Mouse (Mus musculus): Measurements from ENCODE around the gene Elf2. TPM values are rescaled to one million over a fixed set of nuclear protein-coding genes. Genes with fewer than 3 reads are reported as not detected.
"Not testable (repeated sequence)": the region's sequence is repeated elsewhere in the genome, so short reads cannot be mapped to it uniquely, and the experiment has no call there.

Gene Elf2
- total RNA-seq, 2 experiments from 2014 or later, result 20.9 to 65.4 TPM

DNA sequence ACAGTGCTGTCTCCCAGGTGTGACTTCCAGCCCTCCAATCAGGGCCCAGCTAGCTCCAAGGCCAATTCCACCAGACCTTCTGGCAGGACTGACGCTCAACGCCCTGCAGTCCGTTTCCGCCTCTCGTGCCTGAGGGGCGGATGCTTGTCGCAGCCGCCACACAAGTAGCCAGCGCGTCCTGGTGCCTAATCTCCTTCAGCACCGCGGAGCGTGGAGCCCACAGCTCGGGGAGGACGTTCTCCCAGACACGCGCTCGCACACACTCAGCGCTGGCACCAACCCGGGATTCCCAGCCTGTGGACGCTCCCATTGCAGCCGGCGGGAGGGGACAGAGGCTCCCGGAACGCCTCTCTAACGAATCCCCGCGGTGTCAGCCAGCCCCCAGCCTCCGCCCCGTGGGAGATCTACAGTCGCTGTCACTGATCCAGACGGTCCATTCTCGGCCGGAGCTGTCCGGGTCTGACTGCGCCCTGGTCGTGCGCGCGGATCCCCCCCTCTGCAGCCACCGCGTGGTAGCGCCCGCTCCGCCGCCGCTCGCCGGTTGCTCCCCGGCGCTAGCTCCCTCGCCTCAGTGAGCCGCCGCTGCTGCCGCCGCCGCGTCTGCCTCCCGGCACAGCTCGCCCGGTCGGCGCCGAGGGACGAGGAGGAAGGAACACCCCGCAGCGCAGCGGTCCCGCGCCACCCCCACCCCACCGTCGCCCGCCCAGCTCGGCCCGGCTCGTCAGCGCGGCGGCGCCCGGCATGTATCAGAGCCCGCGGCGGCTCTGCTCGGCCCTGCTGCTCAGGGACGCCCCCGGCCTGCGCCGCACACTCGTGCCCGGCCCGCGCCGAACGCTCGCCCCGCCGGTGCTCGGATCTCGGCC lies 115.9 kb downstream of the Elf2 start, which contains the start of gene Noct:
TSS of gene Noct (plus strand) at position 85 of the 863 bp plus-strand sequence.
- ATAC-seq (replicated peaks; ENCODE audit: low FRiP score, poor library complexity, severe bottlenecking), result peak; percentile 91

DNA sequence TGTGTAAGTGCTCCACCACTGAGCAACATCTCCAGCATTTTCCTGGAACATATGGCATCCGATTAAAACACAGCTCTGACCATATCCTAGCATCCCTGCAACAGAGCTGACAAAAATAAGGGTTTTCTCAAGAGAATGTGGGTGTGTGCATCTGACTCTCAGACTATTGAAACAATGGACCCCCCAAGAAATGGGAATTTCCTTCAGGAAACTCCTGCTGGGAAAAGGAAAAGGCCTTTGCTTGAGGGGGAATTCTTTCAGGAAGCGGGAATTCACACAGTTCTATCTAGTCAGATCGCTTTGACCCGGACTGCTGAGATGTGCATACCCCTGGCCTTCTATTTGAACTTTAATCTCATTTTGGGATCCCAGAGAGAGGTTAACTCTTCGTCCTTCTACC lies 116.9 kb downstream of the Elf2 start:
- no peak for ATAC-seq (replicated peaks; ENCODE audit: low FRiP score, poor library complexity, severe bottlenecking)

DNA sequence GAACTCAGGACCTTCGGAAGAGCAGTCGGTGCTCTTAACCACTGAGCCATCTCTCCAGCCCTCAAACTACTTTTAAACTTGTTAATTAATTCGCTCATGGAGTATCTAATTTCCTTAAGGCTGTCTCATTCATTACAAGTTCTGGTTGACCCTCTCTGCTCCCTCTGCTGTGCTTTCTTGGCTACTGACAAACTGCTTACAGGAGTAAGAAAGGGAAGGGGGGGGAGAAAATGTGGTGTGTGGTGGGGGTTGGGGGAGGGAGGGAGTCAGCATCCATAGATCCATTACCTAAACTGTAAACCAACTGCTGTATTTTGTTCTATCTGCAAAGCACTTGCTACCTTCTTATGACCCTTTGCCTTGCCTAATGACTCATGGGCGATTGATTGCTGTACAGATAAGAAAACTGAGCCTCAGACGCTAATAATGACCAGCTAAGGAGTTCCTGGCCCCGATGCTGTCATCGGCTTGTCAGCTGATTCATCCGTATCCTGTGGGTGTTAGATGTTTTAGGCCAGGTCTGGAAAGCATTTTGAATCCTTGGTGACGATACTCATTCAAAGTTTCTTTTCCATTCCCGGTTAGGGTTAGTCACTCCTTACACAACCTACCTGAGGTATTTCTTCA lies 117.5 kb downstream of the Elf2 start:
- no peak for ATAC-seq (replicated peaks; ENCODE audit: low FRiP score, poor library complexity, severe bottlenecking)

DNA sequence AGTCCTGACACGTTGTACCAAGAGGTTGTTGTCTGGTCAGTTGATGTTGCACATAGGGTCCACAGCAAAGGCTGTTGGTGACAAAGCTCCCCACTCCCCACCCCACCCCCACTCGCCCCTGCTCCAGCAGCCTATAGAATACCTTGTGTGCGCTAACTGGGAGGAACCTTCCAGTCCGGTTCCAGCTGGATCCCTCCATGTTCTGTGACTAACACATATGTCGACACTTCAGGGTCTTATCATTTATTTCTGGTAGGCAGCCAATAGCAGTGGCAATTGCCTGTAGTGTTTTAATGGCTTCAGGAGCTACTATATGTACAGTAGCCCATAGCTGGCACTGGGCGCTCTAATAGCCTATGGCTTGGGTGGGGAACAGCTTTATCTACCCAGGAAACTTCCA lies 118.2 kb downstream of the Elf2 start:
- no peak for ATAC-seq (replicated peaks; ENCODE audit: low FRiP score, poor library complexity, severe bottlenecking)

DNA sequence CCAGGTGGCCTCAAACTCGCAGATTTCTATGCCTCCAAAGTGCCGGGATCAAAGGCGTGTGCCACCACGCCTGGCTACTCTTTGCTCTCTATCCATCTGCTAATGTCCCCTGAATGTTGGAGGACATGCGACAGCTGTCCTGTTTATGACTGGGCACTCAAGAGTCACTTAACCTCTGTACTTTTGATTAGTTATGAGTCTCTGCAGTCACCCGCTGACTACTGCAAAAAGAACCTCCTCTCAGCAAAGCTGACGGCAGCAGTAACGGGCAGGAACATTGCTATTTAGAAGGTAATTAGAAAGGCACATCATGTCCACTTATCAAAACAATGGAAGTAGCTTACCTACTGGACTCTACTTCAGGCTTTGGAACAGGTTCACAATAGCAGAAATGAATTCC lies 118.6 kb downstream of the Elf2 start:
- ATAC-seq (replicated peaks; ENCODE audit: low FRiP score, poor library complexity, severe bottlenecking), result no peak

DNA sequence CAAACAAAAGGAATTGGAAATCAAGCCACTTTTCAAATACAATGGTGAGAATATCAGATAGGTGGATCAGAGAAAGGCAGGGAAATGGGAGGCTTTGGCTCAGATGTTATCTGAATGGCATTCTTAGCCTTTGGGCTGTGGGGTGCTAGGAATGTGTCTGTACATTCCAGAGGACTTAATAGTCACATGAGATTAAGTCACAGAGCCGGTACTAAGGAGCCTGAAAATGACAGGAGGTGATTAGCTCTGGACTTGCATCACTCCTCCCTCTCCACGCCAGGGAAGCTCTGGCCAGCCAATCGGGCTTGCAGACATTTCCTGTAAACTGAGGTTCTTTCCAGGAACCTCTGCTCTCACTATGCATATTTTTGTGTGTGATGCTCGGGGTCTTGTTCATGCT lies 119.6 kb downstream of the Elf2 start:
- ATAC-seq (replicated peaks; ENCODE audit: low FRiP score, poor library complexity, severe bottlenecking), result no peak

DNA sequence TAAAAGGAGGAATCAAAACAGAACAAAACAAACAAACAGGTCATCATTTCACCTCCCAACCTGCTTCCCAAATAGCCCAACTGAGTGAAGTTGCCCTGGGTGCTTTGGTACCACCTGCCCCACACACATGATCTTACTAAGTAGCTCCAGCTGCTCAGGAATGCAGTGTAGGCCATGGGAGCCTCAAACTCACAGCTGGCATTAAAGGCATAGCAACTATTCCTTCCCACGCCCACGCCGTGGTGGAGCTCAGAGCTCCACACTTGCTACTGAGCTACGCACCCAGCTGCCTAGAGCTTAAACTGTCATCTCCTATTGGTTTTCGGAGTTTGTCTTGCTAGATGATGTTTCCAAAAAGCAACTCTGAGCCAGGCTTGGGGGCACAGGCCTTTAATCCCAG lies 121.2 kb downstream of the Elf2 start:
- no peak for ATAC-seq (replicated peaks; ENCODE audit: low FRiP score, poor library complexity, severe bottlenecking)

DNA sequence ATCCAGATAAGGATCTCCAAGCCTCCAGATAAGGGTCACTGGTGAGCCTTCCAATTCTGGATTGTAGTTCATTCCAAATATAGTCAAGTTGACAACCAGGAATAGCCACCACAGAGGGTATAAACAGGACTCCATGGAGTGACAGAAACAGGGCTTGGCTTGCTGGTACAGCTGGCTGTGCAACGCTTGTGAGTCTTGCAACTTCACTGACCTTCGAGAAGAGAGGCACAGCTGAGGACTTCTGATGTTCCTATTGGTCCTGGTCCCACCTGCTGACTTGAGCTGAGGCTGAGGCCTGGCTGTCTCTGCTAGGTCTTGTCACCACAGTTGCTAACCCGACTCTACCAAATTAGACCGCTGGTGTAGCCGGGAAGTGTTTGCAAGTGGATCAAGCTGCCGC lies 122.1 kb downstream of the Elf2 start:
- not testable (repeated sequence) for ATAC-seq (replicated peaks; ENCODE audit: low FRiP score, poor library complexity, severe bottlenecking)

DNA sequence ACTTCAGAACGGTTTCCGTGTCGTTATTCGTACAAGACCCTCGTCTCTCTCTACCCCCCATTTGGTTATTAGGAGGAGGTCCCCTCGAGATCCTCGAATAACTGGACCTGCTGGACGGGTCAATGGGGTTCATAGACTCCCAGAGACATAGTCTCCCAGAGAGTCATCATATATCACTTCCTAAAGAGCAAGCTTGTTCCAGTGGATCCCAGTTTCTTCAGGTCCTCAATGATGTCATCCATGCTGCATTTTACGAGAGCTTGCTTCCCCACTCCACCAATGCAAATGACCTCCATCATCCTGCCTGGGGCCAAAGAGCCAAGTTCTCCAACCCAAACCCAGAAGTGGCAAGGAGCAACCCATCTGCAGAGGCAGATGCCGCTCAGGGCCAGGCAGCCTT lies 124.1 kb downstream of the Elf2 start:
- ATAC-seq (replicated peaks; ENCODE audit: low FRiP score, poor library complexity, severe bottlenecking), result not testable (repeated sequence)

DNA sequence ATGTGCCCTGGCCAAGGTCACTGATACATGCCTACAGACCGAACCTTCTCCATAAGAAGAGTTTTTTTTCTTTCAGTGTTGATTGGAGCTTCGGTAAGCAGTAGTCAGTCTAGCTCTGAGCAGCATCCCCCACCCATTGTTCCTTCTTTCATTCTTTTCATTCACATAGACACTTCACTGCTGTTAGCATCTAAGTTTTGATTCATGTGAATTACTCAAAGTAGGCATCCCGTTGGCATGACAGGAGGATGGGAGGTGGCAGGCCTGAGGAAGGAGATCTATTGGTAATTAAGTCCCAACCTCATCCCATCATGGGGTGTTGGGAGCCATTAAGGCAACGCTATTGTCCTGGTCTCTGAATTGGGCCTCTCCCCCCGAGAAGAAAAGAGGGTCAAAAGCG lies 124.8 kb downstream of the Elf2 start:
- ATAC-seq (replicated peaks; ENCODE audit: low FRiP score, poor library complexity, severe bottlenecking), result no peak

DNA sequence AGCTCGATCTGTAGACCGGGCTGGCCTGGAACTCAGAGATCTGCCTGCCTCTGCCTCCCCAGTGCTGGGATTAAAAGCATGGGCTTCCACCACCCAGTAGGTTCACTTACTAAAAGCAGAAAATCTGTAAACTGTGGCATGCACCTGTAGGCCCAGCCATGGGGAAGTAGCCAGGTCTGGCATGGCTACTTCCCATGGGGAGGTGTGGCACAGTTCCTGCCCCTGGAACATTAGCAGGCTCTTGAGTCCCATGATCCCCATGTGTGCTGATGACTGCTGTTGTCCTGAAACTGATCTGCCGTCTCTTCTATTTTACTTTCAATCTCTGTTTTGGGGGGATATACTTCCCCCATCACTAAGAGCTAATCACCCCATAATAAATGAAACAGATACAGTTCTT lies 127.4 kb downstream of the Elf2 start:
- ATAC-seq (replicated peaks; ENCODE audit: low FRiP score, poor library complexity, severe bottlenecking), result no peak

DNA sequence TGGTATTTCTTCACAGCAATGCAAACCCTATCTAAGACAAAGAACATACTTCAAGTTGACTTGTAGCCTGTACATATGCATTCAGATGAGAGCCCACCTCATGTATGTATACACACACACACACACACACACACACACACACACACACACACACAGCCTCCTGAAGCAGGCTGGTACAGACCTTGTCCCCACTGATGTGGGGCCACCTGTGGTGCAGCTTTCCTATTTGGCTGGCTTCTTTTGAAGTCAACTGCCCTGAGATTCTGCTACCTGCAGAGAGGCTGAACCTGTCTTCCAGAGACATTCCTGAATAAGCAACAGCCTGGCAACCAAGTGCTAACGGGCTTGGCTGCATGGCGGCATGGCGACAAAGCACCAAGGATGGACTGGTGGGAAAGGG lies 130.0 kb downstream of the Elf2 start:
- ATAC-seq (replicated peaks; ENCODE audit: low FRiP score, poor library complexity, severe bottlenecking), result no peak

DNA sequence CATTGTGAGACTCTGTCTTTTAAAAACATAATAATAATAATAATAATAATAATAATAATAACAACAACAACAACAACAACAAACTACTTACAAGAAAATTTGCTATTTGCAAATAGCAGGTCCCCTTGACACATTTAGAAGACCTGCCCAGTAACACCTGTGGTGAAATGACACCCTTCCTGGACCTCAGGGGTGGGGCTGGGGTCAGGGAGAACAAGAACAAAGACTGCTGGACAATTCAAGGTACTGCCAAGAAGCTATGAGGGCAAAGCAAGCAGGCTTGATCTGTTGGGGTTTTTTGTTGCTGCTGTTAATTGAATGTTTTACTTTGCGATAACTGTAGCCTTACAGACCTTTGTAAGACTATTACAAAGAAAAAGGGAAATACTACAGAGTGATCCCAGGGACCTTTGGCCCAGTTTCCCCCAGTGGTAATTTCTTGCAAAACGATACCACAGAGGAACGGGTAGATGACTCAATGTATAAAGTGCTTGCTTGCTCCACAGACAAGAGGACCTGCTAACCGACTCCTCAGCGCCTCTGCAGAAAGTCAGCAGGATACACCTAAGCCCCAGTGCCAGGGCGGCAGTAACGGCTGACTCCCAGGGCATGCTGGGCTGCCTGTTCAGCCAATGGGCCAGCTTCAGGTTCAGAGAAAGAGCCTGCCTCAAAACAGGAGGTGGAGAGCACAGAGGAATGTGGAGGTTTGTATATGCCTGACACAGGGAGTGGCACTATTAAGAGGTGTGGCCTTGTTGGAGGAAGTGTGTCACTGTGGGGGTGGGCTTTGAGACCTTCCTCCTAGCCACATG lies 130.8 kb downstream of the Elf2 start:
- ATAC-seq (replicated peaks; ENCODE audit: low FRiP score, poor library complexity, severe bottlenecking), result no peak

DNA sequence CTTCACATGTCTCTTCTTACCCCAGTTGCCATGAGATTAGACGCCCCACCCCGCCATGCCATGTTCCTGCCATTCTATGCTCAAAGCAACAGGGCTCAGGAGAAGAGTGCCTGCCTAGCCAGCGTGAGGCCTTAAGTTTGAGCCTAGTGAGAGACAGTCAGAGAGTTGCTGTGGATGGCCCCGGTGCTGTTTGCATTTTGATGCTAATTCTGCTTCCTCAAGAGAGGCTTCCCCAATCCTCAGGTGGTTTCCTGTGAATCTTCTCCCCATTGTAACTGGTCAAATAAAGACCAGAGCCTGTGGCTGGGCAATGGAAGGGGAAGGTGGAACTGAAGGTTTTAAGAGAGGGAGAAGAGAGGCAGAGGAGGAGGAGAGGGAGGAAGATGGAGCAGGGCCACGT lies 131.8 kb downstream of the Elf2 start:
- ATAC-seq (replicated peaks; ENCODE audit: low FRiP score, poor library complexity, severe bottlenecking), result no peak

DNA sequence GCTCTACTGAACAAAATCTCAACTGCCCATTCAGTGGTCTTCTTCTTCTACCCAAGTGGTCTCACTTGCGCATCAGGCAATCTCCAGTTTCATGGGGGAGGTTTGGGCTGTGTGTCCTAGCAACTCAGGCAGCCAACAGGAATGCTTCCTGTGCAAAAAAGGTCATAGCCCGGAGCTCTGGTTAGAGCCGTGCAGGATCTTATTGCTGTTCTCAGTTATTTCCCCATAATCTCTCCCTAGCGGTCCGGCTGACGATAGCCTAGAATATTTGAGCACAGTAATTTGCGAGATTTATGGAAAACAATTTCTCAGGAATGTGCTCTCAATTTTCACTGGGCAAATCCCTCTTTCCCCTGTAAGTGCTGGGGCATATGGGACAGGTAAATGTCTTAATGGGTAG lies 133.9 kb downstream of the Elf2 start:
- ATAC-seq (replicated peaks; ENCODE audit: low FRiP score, poor library complexity, severe bottlenecking), result no peak

DNA sequence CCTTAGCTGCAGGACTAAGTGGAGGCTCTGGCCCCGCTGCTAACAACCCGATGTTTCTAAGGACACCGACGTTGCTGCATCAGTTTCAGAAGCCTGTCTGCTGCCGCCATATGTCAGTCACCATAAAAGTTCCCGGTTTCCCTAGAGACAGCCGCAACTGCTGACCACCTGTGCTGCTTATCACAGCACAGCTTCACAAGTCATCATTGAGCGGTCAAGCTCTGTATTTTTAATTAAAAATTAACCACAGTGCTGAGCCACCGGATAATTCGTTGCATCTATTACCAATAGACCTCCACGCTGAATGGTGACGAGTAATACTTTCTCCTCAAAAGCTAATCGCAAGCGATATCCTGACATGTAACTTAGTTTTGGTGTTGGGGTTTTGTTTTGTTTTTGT lies 135.6 kb downstream of the Elf2 start:
- ATAC-seq (replicated peaks; ENCODE audit: low FRiP score, poor library complexity, severe bottlenecking), result no peak

DNA sequence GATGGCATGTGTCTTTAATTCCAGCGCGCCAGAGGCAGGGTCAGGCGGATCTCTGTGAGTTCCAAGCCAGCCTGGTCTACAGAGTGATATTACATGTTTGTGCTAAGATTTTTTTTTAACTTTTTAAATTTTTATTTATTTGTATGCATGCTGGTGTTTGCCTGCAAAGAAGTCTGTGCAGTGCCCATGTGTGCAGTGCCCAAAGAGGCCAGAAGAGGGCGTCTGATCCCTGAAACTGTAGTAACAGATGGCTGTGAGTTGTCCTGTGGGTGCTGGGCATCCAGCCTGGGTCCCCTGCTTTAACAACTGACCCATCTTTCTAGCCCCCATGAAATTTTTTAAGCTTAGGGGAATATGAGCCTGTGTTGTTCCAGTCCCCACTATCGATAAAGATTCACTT lies 136.0 kb downstream of the Elf2 start:
- no peak for ATAC-seq (replicated peaks; ENCODE audit: low FRiP score, poor library complexity, severe bottlenecking)

DNA sequence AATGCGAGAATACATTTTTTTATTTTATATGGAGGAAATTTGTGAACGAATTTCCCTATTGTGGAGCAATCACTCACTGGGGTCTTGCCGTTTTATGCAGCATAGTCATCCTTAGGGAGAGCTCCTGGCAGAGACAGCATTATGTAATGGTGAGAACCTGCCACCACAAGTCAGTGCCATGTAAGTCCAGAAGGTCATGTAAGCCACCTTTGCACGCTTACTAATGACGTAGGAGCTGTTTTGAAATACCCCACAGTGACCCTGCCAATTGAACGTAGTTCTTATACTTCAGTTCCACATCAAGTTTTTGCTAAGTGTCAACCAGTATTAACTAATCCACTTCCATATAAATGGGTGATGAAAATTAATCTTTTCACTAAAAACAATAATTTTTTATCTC lies 136.6 kb downstream of the Elf2 start:
- ATAC-seq (replicated peaks; ENCODE audit: low FRiP score, poor library complexity, severe bottlenecking), result no peak

Data from erythroblast, adult 5-6 weeks (primary cell).